Mouse (Mus musculus) left cerebral cortex, postnatal 10 days (tissue): ENCODE measurements around the gene Dnajc6. TPM values are rescaled to one million over a fixed set of nuclear protein-coding genes. Genes with fewer than 3 reads are reported as not detected.
A peak's percentile ranks its signal among the peaks of the same experiment; 100 is the strongest.

Experiments used
- DNase-seq, 2 experiments: peaks; one replicate each; pipeline ENCODE4 v3.0.0; 2021 to 2022; ENCODE audit warnings: low spot score in 2 of 2, mixed read lengths in 1 of 2; ENCODE audit errors: extremely low spot score in 1 of 2
- intact Hi-C: fragments of 180-260 bp; cut with DNase I; formaldehyde crosslinking; loops from one replicate; pipeline ENCODE4 v1.15.1; 2025
- total RNA-seq, 2 experiments: library from RNA; stranded (reverse); gene quantifications; 2 replicates each; pipeline ENCODE4 v1.2.3; 2021

Dnajc6 gene
- total RNA-seq, 2 experiments from 2014 or later: 278 to 284 TPM

- intact Hi-C loops: no loop called here
Measured at GRCm38 (mm10) chr4:101603635-101604034, 107.2 kb downstream of the Dnajc6 start.

DNA sequence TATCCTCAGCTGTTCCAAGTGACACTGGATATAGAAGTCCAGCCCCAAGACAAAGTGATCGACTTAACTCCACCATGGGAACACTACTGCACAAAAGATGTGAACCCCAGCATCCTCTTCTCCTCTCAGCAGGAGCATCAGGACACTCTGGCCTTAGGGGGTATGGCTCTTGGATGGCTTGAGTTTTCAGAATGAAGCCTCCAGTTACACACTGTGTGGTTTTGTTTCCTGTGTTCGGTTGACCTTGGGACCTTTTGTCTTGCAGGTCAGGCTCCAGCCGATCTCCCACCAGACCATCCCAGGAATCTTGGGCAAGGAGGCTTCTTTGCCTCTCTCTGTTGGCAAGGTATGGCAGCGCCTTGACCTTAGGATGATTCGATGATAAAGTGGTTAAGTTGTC, 120.1 kb downstream of the Dnajc6 start:
- DNase-seq: no peak
- intact Hi-C loops: loop anchor here (10.0 kb wide), 1 partner anchor 102 kb away; no protein-coding TSS in a partner anchor

More at GRCm38 (mm10) chr4:101603635-101604034, 107.2 kb downstream of the Dnajc6 start:
- DNase-seq: no peak

DNA sequence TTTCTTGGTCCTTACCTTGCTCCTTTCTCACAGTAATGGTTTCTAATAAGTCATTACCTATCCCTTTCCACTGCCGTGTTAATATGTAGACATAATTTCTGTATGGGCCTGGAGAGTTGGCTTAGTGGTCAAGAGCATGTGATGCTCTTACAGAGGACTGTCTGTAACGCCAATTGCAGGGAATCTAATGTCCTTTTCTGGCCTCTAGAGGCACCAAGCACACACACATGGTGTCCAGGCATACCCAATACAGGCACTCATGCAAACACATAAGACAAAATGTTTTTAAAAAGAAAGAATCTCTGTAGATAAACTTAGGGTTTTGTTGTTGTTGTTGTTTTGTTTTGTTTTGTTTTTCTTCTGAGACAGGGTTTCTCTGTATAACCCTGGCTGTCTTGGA, 121.3 kb downstream of the Dnajc6 start:
- intact Hi-C loops: loop anchor here (10.0 kb wide), 1 partner anchor 103 kb away; no protein-coding TSS in a partner anchor
- no peak for DNase-seq

- DNase-seq: no peak
- intact Hi-C loops: no loop called here
Measured at GRCm38 (mm10) chr4:101620206-101620605, 123.8 kb downstream of the Dnajc6 start.

DNA sequence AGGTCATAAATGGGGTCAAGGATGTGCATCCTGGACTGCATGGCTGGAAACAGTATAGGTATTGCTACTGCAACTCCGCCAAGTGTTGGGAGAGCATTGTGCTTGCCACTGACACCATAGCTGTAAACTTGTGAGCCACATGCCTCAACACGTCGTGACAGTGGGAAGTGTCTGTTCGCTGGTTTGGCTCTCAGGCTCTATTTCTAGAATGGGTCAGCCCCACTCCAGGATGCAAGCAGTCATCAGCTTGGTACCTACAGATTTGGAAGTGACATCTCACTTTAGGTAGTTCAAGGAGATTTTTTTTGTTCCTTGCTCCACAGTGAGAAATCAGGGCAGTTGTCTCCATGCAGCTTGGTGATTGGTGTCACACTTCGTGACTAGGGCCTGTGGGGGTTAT, 124.8 kb downstream of the Dnajc6 start:
- intact Hi-C loops: no loop called here
- DNase-seq: no peak

- DNase-seq: no peak
- intact Hi-C loops: no loop called here
Measured at GRCm38 (mm10) chr4:101625278-101625677, 128.8 kb downstream of the Dnajc6 start.

DNA sequence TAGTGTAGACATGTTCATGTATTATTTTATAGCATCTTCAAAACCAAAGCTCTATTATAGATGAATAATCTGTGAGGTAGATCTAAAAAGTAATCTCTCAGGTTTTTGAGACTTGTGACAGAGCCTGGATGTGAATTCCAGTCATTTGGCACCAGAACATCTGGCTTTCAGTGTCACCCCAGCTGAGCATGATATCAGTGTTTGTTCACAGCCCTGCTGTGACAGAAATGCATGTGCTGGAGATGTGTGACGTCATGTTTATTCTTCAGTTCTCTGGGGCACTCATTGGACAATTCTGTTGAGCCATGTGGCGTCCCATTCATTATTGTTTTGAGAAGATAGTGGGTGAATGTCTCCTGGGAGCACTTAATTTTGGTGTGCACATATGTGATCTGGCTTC, 139.1 kb downstream of the Dnajc6 start:
- intact Hi-C loops: no loop called here
- DNase-seq: no peak

DNA sequence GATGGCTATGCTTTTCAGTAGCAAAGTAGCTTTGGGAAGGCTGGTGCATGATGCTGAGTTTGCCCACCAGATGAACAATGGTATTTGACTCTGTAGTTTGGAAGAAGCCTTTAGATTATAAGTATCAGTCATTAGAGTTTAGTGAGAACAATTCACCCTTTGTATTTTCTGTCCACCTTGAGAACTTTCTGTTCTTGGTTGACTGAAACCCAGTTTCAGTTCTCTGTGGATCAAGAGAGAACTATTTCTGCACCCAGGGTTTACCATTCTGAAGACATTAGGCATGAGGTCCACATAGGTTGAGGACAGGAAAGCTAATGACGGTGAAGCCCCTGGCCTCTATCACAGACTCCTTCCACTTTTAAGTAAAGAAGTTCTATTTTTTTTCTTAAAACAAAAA, 141.0 kb downstream of the Dnajc6 start:
- intact Hi-C loops: no loop called here
- no peak for DNase-seq

DNA sequence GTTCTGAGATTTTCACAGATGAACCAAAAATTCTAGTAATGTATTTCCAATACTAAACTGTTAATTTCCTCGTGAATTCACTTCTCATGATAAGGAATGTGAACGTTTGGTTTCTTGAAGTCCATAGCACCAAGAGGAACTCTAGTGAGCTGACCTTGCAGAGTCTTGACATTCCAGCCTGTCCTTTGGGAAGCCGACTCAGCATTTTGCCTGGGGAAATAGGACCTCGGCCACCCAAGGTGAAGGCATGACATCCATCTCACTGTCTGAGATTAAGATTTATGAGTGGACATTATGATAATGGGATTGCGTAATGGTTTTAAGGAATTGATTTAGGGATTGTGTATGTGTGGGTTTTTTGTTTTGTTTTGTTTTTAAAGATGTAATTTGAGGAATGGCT, 144.2 kb downstream of the Dnajc6 start:
- intact Hi-C loops: loop anchor here (10.0 kb wide), 1 partner anchor 286 kb away; no protein-coding TSS in a partner anchor
- no peak for DNase-seq

GRCm38 (mm10) chr4:101642708-101643107, 146.3 kb downstream of the Dnajc6 start:
- no peak for DNase-seq
- intact Hi-C loops: loop anchor here (10.0 kb wide), 1 partner anchor 288 kb away; no protein-coding TSS in a partner anchor

- intact Hi-C loops: loop anchor here (10.0 kb wide), 1 partner anchor 288 kb away; no protein-coding TSS in a partner anchor
- DNase-seq: no peak
Measured at GRCm38 (mm10) chr4:101643216-101643615, 146.8 kb downstream of the Dnajc6 start.

DNA sequence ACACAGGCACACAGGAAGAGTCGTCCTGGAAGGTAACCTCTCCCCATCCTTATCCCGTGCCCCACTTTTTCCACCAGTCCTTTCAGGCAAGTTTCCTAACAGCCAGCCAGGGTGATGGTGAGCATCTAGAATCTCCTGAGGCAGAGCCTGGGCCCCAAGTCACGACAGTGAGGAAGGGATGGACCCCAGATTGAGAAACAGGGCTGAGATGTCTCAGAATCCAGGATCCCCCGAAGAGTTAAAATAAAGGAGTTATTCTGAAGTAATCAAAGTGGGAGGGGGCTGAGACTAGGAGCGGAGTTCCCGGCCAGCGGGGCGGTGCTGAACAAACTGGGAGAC, 150.4 kb downstream of the Dnajc6 start:
- DNase-seq: no peak
- intact Hi-C loops: loop anchor here (10.0 kb wide), 1 partner anchor 292 kb away; no protein-coding TSS in a partner anchor

- peak; percentile 100 for DNase-seq
- intact Hi-C loops: loop anchor here (10.0 kb wide), 1 partner anchor 293 kb away; no protein-coding TSS in a partner anchor
Measured at GRCm38 (mm10) chr4:101647196-101647905, 150.9 kb downstream of the Dnajc6 start, which contains the start of gene Leprot. Gene Leprot, plus strand, starts transcription at chr4:101647718.

DNA sequence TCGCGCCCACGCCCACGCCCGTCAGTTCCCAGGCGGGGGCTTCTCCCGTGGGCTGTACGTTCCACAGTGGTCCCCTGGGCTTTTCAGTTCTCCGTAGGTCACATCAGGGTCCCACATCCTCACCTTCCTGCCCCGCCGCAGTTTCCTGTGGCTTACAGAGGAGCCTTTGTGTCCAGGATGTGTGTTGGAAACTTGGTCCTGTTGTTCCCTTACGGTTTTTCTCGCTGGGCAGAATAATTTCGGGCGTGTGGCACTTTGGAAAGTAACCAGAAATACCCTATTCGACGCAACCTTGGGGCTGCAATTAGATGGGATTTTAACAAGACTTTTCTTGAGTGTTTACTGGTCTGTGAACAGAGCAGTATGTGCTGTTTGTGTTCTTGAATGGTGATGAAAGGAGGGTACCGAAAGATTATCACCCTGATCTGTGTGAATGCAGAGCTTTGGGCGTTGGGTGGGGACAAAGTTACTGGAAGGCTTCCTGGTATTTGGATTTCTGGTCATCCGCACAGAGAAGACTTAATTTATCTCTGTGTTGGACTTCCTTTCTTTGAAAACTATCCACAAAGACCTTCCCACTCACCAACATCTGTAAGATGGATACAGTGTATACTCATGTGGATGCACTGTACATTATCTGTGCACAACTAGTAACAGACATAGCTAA, 151.7 kb downstream of the Dnajc6 start:
- DNase-seq: no peak
- intact Hi-C loops: loop anchor here (10.0 kb wide), 1 partner anchor 293 kb away; no protein-coding TSS in a partner anchor

GRCm38 (mm10) chr4:101648745-101649144, 152.3 kb downstream of the Dnajc6 start:
- no peak for DNase-seq
- intact Hi-C loops: loop anchor here (10.0 kb wide), 1 partner anchor 294 kb away; no protein-coding TSS in a partner anchor

DNA sequence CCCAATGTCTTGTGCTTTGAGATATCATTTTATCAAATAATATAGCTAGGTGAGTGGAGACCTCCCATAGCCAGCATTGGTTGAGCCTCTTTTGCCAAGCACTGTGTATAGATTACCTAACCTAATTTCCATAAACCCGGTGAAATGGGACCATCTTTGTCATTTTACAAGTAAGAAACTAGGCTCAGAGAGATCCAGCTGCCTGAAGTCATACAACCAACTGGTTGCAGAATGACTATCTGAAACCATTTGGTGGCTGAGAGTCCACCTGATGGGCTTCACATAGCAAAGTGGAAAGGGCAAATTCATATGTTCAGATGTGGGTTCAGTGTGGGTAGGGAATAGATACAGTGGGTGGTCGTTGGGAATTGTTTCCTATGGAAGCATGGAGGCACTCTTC, 154.5 kb downstream of the Dnajc6 start:
- intact Hi-C loops: no loop called here
- no peak for DNase-seq

DNA sequence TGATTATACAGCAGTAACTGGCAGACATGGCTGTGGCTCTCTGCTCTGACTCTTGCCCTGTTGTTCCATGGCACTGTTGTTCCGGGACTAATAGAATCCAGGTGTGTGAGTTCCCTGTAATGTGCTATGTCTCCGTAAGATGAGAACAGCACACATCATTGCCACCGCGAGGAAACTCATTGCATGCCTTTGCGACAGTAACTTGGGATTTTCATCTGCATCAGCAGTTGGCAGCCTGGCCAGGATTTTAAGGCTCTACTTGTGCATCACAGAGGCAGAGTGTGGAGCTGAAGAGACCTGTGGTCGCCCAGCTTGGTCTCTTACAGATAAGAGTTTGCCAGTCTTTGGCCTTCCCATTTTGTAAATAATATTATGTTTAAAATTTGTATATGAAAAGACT, 157.8 kb downstream of the Dnajc6 start:
- intact Hi-C loops: no loop called here
- no peak for DNase-seq

GRCm38 (mm10) chr4:101654788-101655414, 158.5 kb downstream of the Dnajc6 start:
- no peak for DNase-seq

GRCm38 (mm10) chr4:101655415-101655790, 159.0 kb downstream of the Dnajc6 start:
- intact Hi-C loops: loop anchor here (5.0 kb wide), 1 partner anchor 1002 kb away; no protein-coding TSS in a partner anchor
- no peak for DNase-seq

More at GRCm38 (mm10) chr4:101654788-101655414, 158.5 kb downstream of the Dnajc6 start:
- intact Hi-C loops: loop anchor here (5.0 kb wide), 1 partner anchor 1002 kb away; no protein-coding TSS in a partner anchor
